Mouse (Mus musculus) ES-Bruce4 (cell line): Measurements from ENCODE around the gene Olfr370. TPM values are rescaled to one million over a fixed set of nuclear protein-coding genes. Genes with fewer than 3 reads are reported as not detected.

Experiments
- H3K27ac ChIP-seq: 2 replicates; pipeline ENCODE4 v1.5.1; 2012; ENCODE audit warnings: low read length, inconsistent platforms; ENCODE audit not compliant: insufficient read depth
- H3K27me3 ChIP-seq: 2 replicates; pipeline ENCODE4 v1.6.1; 2012; ENCODE audit warnings: mild to moderate bottlenecking, low read length, inconsistent platforms; ENCODE audit not compliant: control insufficient read depth, poor library complexity, insufficient read depth, severe bottlenecking
- H3K36me3 ChIP-seq: 2 replicates; pipeline ENCODE4 v1.6.1; 2012; ENCODE audit warnings: inconsistent platforms, mild to moderate bottlenecking, low read length, moderate library complexity; ENCODE audit not compliant: control insufficient read depth, poor library complexity, insufficient read depth, severe bottlenecking
- H3K4me1 ChIP-seq: one replicate; pipeline ENCODE4 v1.8.1; 2011; ENCODE audit warnings: low read length; ENCODE audit not compliant: control insufficient read depth, insufficient read depth
- H3K4me3 ChIP-seq: 2 replicates; pipeline ENCODE4 v1.5.1; 2011; ENCODE audit warnings: low read depth, mild to moderate bottlenecking, low read length
- H3K9ac ChIP-seq: 2 replicates; pipeline ENCODE4 v1.6.1; 2012; ENCODE audit warnings: low read depth, mild to moderate bottlenecking, inconsistent platforms; ENCODE audit not compliant: poor library complexity, severe bottlenecking
- H3K9me3 ChIP-seq: replicated peaks from 2 replicates; pipeline ENCODE4 v1.6.1; 2012; ENCODE audit warnings: mild to moderate bottlenecking, low read length, inconsistent platforms; ENCODE audit not compliant: control insufficient read depth, poor library complexity, insufficient read depth, severe bottlenecking
- CTCF ChIP-seq: IDR thresholded peaks from one replicate; pipeline ENCODE4 v1.8.1; 2011; ENCODE audit warnings: low read depth, low read length
- EP300 ChIP-seq: IDR thresholded peaks from 2 replicates; pipeline ENCODE4 v1.6.1; 2011; ENCODE audit warnings: low read depth, low read length; ENCODE audit not compliant: insufficient read depth
- POLR2A ChIP-seq: IDR thresholded peaks from one replicate; pipeline ENCODE4 v1.8.1; 2011; ENCODE audit warnings: low read length; ENCODE audit not compliant: insufficient read depth
- polyA plus RNA-seq: library from polyadenylated mRNA; stranded (reverse); fragments of >200 nt; gene quantifications from 2 replicates; pipeline ENCODE4 v1.2.4, GENCODE M21; 2011; ENCODE audit warnings: low read depth; ENCODE audit not compliant: missing spikeins, insufficient read depth, insufficient read length

Olfr370 gene
- polyA plus RNA-seq, 1 experiment: 0.24 TPM

GRCm38 (mm10) chr8:83593325-83594166, 58.0 kb downstream of the Olfr370 start:
- H3K9ac ChIP-seq: peak overlapping the region; percentile 67
- H3K27ac ChIP-seq: peak overlapping the region; percentile 45
- H3K27me3 ChIP-seq: no peaks in the 10 kb centered on the region
- H3K9me3 ChIP-seq: no peaks in the 10 kb centered on the region
- peaks cover 1% of the 10 kb centered on the region for H3K4me1 ChIP-seq
- TF ChIP-seq POLR2A (no peak), EP300 (no peak), CTCF (no peak)
- peak overlapping the region; percentile 83 for H3K4me3 ChIP-seq
- peaks cover 8% of the 10 kb centered on the region for H3K36me3 ChIP-seq

- Histone ChIP-seq H3K27me3 (no peaks in the 10 kb centered on the region), H3K9me3 (no peaks in the 10 kb centered on the region), H3K4me1 (peaks cover 1% of the 10 kb centered on the region), H3K9ac (peak overlapping the region; percentile 70), H3K36me3 (peaks cover 7% of the 10 kb centered on the region), H3K27ac (peak overlapping the region; percentile 77), H3K4me3 (peak overlapping the region; percentile 83)
- TF ChIP-seq CTCF (no peak), EP300 (no peak), POLR2A (peak; percentile 40)
Measured at GRCm38 (mm10) chr8:83594167-83595049, 58.8 kb downstream of the Olfr370 start.

Other genes starting within 250 kb of the Olfr370 start
- gene Ucp1, start 245.4 kb upstream of the Olfr370 start, polyA plus RNA-seq: not detected in 2 replicates
- 21.7 and 23.3 TPM in 2 replicates for gene Elmod2, start 203.3 kb upstream of the Olfr370 start, polyA plus RNA-seq
- not detected in 2 replicates for gene Mgat4d, start 187.3 kb upstream of the Olfr370 start, polyA plus RNA-seq
- 4.8 and 5.6 TPM in 2 replicates for gene Clgn, start 145.9 kb upstream of the Olfr370 start, polyA plus RNA-seq
- gene Scoc, start 77.4 kb upstream of the Olfr370 start, polyA plus RNA-seq: 76.3 and 82.9 TPM in 2 replicates
- 102 and 121 TPM in 2 replicates for gene Ndufb7, start 30.9 kb downstream of the Olfr370 start, polyA plus RNA-seq
- gene Tecr, start 72.2 kb downstream of the Olfr370 start, polyA plus RNA-seq: 310 and 347 TPM in 2 replicates
- 28.2 and 32.2 TPM in 2 replicates for gene Dnajb1, start 72.4 kb downstream of the Olfr370 start, polyA plus RNA-seq
- 42.5 and 43.7 TPM in 2 replicates for gene Gipc1, start 116.9 kb downstream of the Olfr370 start, polyA plus RNA-seq
- gene Ptger1, start 130.9 kb downstream of the Olfr370 start, polyA plus RNA-seq: 0.58 TPM in 1 of 2 replicates, not detected in the other
- gene Pkn1, start 163.4 kb downstream of the Olfr370 start, polyA plus RNA-seq: 19.9 and 20.2 TPM in 2 replicates
- gene Ddx39, start 179.4 kb downstream of the Olfr370 start, polyA plus RNA-seq: 117 and 121 TPM in 2 replicates
- 16.8 and 17.5 TPM in 2 replicates for gene Adgre5, start 205.5 kb downstream of the Olfr370 start, polyA plus RNA-seq